Mouse (Mus musculus) brain, embryonic 14.5 days (tissue): ENCODE data around the gene E330009J07Rik.

Experiments
- CTCF ChIP-seq: fragments of 200-500 bp; IDR thresholded peaks from 2 replicates; pipeline ENCODE4 v1.5.1; 2012; ENCODE audit warnings: inconsistent platforms, mild to moderate bottlenecking, moderate library complexity, borderline replicate concordance; ENCODE audit not compliant: insufficient read depth, insufficient read length; ENCODE audit errors: extremely low read depth
- POLR2A ChIP-seq: fragments of 200-500 bp; IDR thresholded peaks from 2 replicates; pipeline ENCODE4 v1.6.1; 2012; ENCODE audit warnings: mild to moderate bottlenecking, inconsistent platforms, borderline replicate concordance; ENCODE audit not compliant: poor library complexity, insufficient read depth, insufficient read length, severe bottlenecking; ENCODE audit errors: extremely low read depth

DNA sequence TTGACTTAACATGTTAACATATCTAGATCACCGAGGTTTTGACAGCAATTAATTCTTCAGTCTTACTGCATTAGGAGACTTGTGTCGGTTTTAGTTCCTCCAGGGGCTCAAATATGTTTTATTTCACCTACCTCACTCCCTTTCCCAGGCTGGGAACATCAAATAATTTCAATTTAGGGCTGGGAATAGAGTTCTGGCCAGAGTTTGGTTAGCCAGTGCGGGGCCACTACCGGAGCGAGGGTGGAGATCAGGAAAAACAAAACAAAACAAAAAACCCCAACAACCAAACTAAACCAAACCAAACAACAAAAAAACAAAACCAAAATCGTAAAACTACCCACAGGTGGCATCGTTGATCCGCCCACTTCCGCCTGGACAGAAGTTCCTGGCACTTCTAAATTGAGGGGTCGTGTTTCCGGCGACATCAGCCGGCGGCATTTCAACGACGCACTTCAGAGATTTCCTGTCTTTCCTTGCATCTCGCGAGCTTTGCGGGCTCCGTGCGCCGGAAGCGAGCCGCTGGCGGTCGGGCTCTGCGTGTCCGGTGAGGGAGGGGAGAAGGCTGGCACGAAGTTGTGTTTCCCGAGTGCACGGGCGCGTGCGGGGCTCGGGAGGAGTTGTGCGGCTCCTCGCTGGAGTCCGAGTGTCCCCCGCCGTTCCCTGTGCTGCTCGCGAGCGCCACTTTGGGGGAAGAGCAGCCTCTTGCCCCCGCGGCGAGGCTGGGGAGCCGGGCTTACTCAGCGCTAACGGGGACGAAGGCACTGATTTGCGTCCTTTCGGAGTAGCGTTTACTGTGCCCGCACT lies 35.2 kb upstream of the E330009J07Rik start, which contains the start of gene Ssbp1:
- TF ChIP-seq CTCF: no peak
- TF ChIP-seq POLR2A: peak; percentile 96
